Mouse (Mus musculus) erythroblast, adult 5-6 weeks (primary cell): Measurements from ENCODE around the gene Pfkfb3. TPM values are rescaled to one million over a fixed set of nuclear protein-coding genes. Genes with fewer than 3 reads are reported as not detected.

ENCODE experiments used
- ATAC-seq: replicated peaks from 2 replicates; pipeline ENCODE4 v1.8.0; 2016; ENCODE audit warnings: moderate number of reproducible peaks, mild to moderate bottlenecking, moderate TSS enrichment, inconsistent platforms; ENCODE audit not compliant: poor library complexity, low FRiP score, severe bottlenecking
- total RNA-seq, 2 experiments: library from RNA; stranded (forward) in 1 of 2; stranded (reverse) in 1 of 2; fragments of 150-400 nt in 1 of 2; fragments of 200-764, 138-1000 nt in 1 of 2; gene quantifications; 2 replicates each; pipeline versions ENCODE4 v1.2.3 to v1.2.4; 2015 to 2017; ENCODE audit warnings: low replicate concordance in 2 of 2

Pfkfb3 gene
- total RNA-seq, 2 experiments from 2014 or later = 11.5 to 27.3 TPM

DNA sequence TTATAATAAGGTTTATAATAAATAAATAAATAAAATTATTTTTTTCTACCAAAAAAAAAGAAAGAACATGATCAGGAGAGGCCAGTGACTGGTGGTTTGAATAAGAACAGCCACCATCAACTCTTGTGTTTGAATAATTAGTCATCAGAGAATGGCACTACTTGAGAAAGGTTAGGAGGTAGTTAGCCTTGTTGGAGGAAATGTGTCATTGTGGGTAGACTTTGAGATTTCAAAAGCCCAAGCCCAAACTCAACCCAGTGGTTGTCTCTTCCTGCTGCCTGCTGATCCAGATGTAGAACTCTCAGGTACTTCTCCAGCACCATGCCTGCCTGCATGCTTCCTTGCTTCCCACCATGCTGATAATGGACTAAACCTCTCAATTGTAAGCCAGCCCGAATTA lies 41.8 kb downstream of the Pfkfb3 start:
- no peak for ATAC-seq

DNA sequence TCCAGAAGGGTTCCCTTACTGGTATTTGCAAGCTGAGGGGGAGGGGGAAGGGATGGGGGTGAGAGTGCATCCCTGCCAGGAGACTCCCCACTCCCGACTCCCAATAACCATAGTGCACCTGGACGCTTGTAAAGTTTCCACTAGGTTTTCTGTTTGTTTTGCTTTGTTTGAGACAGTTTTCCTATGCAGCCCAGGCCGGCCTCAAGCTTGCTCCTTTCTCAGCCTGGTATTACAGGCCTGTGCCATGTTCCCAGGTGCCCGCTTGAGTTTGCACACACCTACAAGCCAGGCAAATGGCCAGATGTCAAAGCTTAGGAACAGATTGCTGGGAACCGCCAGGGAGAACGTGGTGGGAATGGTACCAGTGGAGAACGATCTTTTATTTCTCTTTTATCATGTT lies 50.1 kb downstream of the Pfkfb3 start:
- ATAC-seq = no peak

DNA sequence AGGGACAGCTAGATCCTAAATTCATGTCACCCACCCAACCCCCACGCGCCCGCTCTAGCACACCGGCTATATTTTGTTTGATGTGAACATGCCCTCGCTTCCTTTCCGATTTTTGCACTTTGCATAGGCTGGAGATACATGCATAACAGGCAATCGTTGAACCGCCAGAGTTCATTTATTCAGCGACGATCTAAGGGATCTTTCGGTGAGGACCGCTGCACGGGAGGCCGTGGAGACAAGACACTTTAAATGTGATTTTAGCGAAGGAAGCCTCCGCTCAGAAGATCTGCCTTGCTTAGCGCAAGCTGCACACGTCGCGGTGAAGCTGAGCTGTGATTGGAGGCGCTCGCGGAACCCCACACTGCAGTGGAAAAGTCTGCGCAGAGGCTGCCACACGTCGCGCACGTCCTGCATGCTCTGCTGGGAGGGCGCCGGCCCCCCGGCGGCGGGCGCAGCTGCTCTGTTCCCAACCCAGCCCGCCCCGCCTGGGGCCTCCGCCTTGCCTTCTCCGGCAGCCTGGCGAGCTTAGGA lies 50.9 kb downstream of the Pfkfb3 start:
- ATAC-seq = no peak

DNA sequence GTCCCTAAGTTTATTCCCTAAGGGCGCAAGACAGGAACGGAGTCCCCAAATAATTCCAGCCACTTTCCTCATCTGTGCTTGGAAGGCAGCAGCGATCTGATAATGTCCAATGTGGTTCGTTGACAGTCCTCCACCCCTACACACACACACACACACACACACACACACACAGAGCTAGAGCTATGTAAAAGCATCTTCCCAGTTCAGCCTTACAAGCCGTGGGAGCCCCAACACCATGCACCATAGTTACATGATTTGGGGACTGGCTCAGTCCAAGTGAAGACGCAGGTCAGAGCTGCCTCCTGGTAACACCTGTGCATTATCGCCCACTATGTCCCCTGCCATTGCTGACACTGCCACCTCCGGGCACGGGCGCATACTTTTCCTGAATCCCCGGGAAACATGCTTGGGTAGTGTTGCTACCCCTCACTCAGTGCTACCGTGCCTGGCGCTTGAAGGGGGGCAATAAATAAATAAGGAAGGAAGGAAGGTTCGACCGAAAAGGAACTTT lies 51.6 kb downstream of the Pfkfb3 start:
- ATAC-seq = no peak

DNA sequence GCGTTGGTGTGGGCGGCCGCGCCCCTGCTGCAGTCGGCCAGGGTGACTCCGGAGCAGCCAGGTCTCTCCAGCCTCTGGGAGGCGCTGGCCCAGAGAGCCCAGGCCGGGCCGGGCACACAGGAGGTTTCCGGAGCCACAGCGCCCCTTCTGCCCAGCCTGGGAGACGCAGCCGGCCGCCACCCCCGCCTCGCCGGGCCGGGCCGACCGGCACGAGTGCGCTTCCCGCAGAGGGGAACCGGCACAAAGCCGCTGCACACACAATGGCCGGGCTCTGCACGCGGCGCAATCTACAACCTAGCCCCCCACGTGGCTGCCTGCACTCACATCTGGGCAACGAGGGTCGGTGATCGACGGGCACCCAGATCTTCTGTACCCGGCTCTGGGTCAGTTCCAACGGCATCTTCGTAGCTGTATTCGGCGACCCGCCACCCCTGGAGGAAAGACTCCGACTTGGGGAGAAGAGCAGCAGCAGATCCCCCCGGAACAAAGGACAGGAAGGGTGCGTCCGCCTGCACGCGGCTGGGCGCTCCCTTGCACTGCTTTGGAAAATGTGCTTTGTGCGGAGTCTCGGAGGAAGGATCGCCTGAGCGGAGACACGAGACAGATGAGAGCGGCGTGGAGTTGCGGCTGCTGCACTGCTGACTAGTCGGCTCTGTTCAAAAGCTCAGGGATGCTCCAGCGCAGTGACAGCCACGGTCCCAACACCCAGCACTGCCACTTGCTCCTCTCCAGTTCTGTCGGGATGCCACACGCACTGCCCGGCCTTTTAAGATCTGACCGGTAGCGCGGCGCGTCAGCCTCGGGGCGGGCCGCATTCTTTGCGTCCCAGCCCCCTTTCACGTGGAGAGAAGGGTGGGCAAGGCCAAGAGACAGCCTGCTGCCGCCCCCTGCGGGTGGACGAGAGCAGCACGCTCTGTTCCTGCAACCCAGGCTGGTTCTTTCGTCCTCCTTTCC lies 52.3 kb downstream of the Pfkfb3 start:
- 0 out of 2 replicates have a peak, but pooled peaks have one; percentile 43 for ATAC-seq

DNA sequence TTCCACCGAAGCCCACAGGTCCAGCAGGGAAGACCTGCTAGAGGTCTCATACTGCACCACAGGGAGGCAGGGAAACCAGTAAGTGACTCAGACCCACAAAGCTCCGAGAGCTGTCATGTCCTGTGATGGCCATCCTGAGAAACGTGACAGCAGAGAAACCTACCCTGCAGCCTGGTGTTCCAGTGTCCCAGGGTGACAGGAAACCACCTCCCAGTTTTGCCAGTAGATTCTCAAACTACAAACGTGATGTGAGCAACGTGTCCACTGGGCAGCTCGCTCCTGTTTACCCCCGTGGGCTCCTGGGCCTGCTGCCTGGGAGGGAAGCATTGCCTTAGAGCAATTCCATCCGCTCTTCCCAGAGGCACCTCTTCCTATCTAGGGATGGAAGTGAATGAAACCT lies 53.2 kb downstream of the Pfkfb3 start:
- ATAC-seq = no peak

DNA sequence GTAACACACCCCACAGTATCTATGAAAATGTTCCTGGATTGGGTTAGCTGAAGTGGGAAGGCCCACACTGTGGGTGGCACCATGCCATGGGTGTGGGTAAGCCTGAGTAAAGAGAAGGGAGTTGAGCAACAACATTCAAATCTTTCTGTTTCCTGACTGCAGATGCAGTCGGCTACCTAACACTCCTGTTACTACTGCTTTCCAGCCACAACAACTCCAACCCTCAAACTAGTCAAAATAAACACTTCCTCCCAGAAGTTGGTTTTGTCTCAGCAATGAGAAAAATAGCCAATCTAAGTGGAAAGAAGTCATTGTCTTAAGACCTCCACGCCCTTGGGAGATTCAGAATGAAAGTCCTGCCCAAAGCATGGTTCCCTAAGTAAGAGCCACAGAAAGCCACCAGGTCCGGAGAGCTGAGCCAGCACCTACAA lies 57.3 kb downstream of the Pfkfb3 start:
- ATAC-seq = no peak

DNA sequence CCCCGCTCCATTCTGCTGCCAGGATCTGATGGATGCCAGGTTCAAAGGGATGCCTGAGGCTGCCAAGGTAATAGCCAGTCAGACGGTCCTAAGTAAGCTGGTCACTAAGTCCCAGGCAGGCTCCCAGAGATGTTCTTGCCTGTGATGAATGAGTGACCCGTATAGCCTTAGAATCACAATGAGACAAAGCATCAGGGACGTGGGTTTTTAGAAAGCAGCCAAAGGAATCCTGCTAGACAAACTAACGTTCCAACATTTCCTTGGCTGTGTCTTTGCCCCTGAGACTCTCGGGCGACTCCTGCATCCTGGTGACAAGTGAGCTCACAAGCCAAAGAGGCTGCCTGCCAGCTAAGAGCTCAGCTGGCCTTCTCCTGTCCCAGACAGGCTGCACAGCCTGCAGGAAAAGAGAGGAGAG lies 59.0 kb downstream of the Pfkfb3 start:
- no peak for ATAC-seq

DNA sequence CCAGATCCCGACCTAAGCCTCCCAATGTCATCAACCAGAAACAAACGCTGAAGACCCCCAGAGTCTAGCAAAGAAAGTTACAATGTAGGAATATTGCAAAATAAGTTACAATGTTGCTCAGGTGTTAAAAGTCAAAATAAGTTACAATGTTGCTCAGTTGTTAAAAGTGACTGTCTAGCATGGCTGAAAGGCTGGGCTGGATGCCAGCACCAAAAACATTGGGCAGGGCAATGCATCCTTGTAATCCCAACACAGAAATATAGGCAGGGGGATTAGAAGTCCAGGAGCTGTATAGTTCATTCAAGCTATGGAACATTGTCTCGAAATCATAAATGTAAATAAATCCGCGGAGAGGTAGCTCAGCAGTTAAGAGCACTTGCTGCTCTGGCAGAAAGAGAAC lies 61.0 kb downstream of the Pfkfb3 start:
- ATAC-seq = no peak

DNA sequence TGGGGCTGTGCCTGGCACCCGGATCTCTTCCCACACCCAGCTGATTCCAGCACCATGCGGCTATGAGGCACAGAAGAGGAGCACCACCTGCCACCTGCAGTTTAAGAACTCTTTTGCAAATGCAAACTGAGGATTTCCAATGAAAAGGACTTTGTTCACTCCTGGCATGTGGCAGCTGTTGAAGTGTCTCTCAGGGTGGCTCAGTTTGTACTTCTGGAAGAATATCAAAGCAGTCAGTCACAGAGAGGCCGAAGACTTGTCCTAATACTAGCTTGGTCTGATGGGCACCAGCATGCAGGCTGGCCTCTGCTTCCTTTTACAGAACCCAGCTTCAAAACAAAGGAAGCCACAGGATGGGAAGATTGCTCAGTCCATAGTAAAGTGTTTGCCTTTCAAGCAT lies 62.4 kb downstream of the Pfkfb3 start:
- ATAC-seq = no peak

DNA sequence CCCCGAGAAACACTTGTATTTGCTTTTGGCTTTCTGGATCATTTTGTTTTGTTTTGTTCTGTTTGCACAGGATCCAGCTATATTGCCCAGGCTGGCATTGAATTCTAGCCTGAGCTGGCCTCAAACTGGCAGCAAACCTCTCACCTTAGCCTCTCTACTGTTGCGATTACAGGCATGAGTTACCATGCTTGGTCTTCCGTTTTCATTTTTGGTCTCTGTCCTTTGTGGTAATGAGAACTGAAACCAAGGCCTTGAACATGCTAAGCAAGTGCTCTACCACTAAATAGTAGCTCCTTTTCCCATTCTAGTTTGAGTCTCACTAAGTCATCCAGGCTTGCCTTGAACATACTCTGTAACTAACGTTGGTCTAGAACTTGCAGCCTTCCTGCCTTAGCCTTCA lies 63.3 kb downstream of the Pfkfb3 start:
- no peak for ATAC-seq

DNA sequence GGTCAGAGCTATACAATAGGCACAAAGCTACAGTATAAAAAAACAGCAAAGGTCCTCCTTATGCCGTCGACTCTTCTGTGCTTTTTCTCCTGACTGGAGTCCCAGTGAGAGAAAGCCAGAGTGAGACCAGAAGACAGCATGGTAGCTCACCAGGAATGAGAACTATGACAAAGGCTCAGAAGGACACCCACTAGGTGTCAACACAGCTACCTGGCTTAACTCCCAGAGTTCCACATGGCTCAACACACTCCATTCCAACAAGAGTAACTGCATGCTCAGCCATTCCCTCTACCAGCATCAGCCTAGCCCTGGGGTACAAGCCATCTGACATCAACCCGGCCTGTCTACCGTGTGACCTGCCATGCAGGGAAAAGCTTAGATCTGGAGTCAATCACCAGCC lies 70.7 kb downstream of the Pfkfb3 start:
- no peak for ATAC-seq

DNA sequence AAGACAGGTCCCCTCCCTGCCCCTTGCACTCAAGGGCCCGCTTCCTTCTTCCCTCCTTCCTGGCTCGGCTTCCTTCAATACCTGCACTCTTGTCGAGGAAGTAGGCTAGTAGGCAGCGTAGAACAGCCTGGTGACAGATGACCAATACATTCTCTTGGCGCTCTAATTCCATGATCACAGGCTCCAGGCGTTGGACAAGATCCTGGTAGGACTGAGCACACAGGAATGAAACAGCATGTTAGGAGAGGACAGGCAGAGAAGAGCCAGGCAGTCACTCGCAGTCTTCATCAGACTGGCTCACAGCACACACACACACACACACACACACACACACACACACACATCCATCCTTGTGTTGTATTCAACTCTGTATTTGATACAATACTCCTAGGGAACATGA lies 71.5 kb downstream of the Pfkfb3 start:
- no peak for ATAC-seq

DNA sequence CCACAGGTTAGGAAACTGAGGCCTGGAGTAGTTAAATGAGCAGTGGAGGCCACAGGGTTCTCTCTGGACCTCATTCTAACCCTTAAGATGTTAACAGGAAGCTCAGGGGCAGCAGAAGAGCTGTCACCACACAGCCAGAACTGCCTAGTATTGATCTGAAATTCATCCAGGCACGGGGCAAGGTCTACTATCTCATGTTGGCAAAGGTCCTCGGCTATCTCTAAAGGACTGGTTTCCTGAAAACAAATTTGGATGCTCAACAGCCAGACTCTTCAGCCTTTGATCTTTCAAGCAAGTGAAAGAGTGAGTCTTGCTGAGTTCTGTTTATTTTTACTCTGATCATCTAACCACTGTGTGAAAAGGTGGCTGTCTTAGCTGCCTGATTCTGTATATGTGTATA lies 74.9 kb downstream of the Pfkfb3 start:
- no peak for ATAC-seq

DNA sequence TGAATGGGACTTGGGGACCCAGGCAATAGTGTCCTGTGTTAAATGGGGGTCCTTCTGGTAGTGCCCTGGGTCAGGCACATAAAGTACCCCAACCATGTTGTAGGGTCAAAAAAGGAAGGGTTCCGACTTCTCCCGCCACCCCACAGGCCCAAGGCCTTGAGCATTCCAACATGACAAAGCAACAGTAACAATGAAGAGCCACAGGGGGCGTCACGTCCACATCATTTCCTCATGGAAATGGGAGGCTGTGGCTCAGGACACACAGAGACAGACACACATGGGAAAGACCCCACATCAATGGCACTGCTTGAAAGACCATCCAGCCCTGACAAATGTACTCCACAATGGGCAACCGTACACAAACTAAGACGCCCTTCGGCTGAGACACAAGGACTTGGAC lies 78.6 kb downstream of the Pfkfb3 start:
- no peak for ATAC-seq

DNA sequence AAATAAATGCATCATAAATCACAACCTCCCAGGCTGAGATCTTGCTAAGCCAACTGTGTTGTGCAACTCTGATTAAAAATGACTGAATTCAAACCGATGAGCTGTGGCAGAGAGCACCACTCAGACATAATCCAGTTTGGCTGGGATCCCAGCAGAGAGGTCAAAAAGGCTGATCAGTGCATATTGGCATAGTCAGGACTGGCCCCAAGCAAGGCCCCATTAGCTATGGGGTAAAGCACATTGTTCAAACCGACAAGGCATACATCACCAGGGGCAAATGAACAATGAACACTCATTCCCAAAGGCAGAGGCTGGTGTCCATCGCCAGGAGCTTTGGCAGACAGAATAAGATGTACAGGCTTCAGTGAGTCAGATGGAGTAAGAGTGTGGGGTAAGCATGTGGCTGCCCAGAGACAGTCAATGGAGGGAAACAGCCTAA lies 89.2 kb downstream of the Pfkfb3 start:
- no peak for ATAC-seq

DNA sequence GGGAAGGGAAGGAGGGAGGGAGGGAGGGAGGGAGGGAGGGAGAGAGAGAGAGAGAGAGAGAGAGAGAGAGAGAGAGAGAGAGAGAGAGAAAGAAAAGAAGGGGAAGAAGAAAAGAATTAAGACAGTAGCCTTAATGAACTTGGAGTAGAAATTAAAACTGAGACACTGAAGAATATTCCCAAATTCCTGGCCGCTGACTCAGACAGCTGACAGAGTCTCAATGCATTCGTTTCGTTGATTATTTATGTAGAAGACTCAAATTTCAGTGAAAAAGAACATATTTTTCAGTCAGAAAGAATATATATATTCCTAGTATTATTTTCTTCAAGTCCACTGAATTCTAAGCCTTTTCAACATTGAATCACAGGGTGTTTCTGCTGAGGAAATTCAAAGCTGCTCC lies 92.9 kb downstream of the Pfkfb3 start:
- ATAC-seq = no peak

DNA sequence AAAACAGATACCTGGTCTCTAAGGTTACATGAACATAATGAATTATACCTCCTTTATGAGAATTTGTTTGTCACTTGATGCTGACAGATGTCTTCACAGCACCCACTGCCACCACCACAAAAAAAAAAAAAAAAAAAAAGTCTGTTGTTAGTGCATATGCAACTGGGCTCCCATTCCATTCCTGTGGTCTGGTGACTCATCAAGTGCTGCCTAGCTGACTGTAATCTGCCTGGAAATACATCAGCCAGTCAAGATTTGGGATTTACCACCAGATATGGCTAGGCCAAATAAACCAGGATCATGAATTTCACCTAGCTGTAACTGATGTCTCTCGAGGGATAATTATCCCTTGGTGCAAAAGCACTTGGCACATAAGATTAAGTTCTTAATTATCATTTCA lies 95.4 kb downstream of the Pfkfb3 start:
- no peak for ATAC-seq

DNA sequence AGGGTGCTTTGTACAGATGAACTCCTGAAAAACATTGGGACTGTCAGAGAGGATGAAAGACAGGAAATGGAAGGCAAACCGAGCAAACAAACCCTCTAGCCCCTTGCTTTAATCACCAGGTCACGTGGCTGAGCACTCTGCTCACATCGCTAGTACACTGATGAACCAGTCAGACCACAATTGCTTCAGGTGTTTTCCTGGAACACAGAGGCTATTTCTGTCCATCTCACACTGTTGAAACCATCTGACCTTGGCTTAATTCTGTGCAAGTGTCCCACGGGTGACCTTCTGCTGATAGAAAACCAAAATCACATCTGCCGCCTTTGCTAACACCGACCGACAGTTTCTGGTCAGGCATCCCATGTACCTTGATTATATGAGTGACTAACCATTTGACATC lies 96.0 kb downstream of the Pfkfb3 start:
- ATAC-seq = no peak

DNA sequence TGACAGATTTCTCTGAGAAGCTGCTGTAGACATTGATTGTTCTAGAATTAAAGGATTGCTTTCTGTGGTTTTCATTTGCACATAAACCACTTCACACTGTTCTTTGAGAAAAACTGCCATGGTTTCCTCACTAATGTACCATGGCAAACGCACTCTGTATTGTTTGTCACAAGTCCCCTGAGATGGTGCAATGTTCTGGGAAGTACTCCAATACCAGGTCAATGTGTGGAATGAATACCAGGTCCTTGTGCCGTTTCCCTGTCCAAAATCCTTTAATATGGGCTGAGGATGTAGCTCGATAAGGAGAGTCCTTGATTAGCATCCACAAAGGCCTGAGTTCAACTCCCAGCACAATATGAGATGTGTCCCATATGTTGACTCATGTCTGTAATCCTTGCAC lies 105.2 kb downstream of the Pfkfb3 start:
- ATAC-seq = no peak

DNA sequence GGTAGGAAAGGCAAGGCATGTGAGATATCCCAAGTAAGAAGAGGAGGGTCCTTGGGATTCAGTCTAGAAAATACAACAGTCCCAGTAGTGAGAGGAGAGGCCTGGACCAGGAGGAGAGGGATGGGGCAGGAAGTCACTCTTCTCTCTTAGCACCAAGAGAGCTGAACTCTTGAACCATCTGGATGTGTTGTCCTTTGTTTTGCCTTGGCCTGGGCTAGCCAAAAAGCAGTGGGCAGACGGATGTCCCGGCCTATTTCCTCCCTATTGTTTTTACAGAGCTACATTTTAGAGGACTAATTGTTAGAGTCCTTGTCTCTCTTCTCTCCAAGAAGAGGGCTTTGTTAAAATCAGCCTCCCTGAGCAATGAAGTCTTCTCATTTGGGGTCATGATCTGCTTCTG lies 106.0 kb downstream of the Pfkfb3 start:
- ATAC-seq = no peak
